Mouse (Mus musculus) macrophage (primary cell): ENCODE measurements around the gene Ppp1r14a. TPM values are rescaled to one million over a fixed set of nuclear protein-coding genes. Genes with fewer than 3 reads are reported as not detected.

Experiments used
- H3K27ac ChIP-seq: fragments of 350-480 bp; formaldehyde crosslinking; 2 replicates; pipeline ENCODE4 v1.9.0; 2021
- H3K36me3 ChIP-seq: fragments of 350-480 bp; formaldehyde crosslinking; 2 replicates; pipeline ENCODE4 v1.9.0; 2021; ENCODE audit errors: inconsistent target
- H3K4me3 ChIP-seq: fragments of 350-480 bp; formaldehyde crosslinking; 2 replicates; pipeline ENCODE4 v1.9.0; 2021; ENCODE audit errors: inconsistent target
- H3K79me2 ChIP-seq: fragments of 350-480 bp; formaldehyde crosslinking; 2 replicates; pipeline ENCODE4 v1.9.0; 2021; ENCODE audit errors: inconsistent target
- WGBS: methylation state at CpG from one replicate; pipeline ENCODE4 v1.1.7; 2026; ENCODE audit warnings: inconsistent platforms; ENCODE audit not compliant: missing documents; 5-methylcytosine and 5-hydroxymethylcytosine counted together
- polyA plus RNA-seq: library from polyadenylated mRNA; stranded (reverse); fragments of 250-400 nt; gene quantifications from 3 replicates; pipeline ENCODE4 v1.2.4, GENCODE M21; 2018; ENCODE audit warnings: inconsistent platforms
- total RNA-seq, 78 experiments: library from RNA; depleted of rRNA; stranded (reverse); fragments of 250-400 nt; gene quantifications; 1 replicate in 9 of 78; 2 replicates in 24 of 78; 3 replicates in 43 of 78; 4 replicates in 2 of 78; pipeline ENCODE4 v1.2.4; 2018; ENCODE audit warnings: inconsistent platforms in 56 of 78

Ppp1r14a gene
- total RNA-seq (2018; cell fraction: chromatin; rRNA removed), result not detected
- total RNA-seq (2018; cell fraction: cytosol; rRNA removed), result not detected
- not detected for total RNA-seq (2018; cell fraction: nucleus; rRNA removed)
- polyA plus RNA-seq, result not detected in 3 replicates

- Histone ChIP-seq H3K79me2 (no peaks in the 10 kb centered on the region), H3K27ac (no peak within 1 kb of the TSS), H3K4me3 (no peak within 1 kb of the TSS; the same call in 1 of the 2 replicates), H3K36me3 (no peaks in the 10 kb centered on the region)
- 5% methylated on average over 57 of the region's 59 CpGs for WGBS
Measured at GRCm38 (mm10) chr7:29288942-29289638, at the start of gene Ppp1r14a. TSS of gene Ppp1r14a (plus strand) at chr7:29289308.

GRCm38 (mm10) chr7:29244732-29245416 lies 44.2 kb upstream of the Ppp1r14a start:
- H3K79me2 ChIP-seq, result peaks cover 19% of the 10 kb centered on the region; the same call in 1 of the 2 replicates
- WGBS, result 96% methylated on average over 7 of the region's 7 CpGs
- peaks cover 9% of the 10 kb centered on the region; the same call in 1 of the 2 replicates for H3K36me3 ChIP-seq
- H3K27ac ChIP-seq, result no peak overlapping the region
- no peak overlapping the region for H3K4me3 ChIP-seq

- Histone ChIP-seq H3K36me3 (peaks cover 9% of the 10 kb centered on the region; the same call in 1 of the 2 replicates), H3K79me2 (peaks cover 9% of the 10 kb centered on the region; the same call in 1 of the 2 replicates), H3K4me3 (no peak overlapping the region), H3K27ac (no peak overlapping the region)
- 91% methylated on average over 5 of the region's 5 CpGs for WGBS
Measured at GRCm38 (mm10) chr7:29246015-29246414, 43.1 kb upstream of the Ppp1r14a start.

- Histone ChIP-seq H3K79me2 (peaks cover 3% of the 10 kb centered on the region; the same call in 1 of the 2 replicates), H3K27ac (no peak overlapping the region), H3K4me3 (no peak overlapping the region), H3K36me3 (peaks cover 9% of the 10 kb centered on the region; the same call in 1 of the 2 replicates)
- 91% methylated on average over 21 of the region's 21 CpGs for WGBS
Measured at GRCm38 (mm10) chr7:29246619-29247313, 42.3 kb upstream of the Ppp1r14a start.

- WGBS, result 29% methylated on average over 7 of the region's 16 CpGs
- no peak overlapping the region for H3K4me3 ChIP-seq
Measured at GRCm38 (mm10) chr7:29247314-29247700, 41.8 kb upstream of the Ppp1r14a start.

GRCm38 (mm10) chr7:29247706-29248105 lies 41.4 kb upstream of the Ppp1r14a start:
- Histone ChIP-seq H3K27ac (no peak overlapping the region), H3K79me2 (no peaks in the 10 kb centered on the region), H3K36me3 (peaks cover 9% of the 10 kb centered on the region; the same call in 1 of the 2 replicates), H3K4me3 (no peak overlapping the region)
- WGBS, result 52% methylated on average over 15 of the region's 19 CpGs

More at GRCm38 (mm10) chr7:29247314-29247700, 41.8 kb upstream of the Ppp1r14a start:
- H3K36me3 ChIP-seq, result peaks cover 9% of the 10 kb centered on the region; the same call in 1 of the 2 replicates
- no peaks in the 10 kb centered on the region; the same call in 1 of the 2 replicates for H3K79me2 ChIP-seq
- no peak overlapping the region for H3K27ac ChIP-seq

GRCm38 (mm10) chr7:29248261-29248841 lies 40.8 kb upstream of the Ppp1r14a start, which contains the start of gene 2200002D01Rik:
TSS of gene 2200002D01Rik (minus strand) at chr7:29248466.
- WGBS, result 50% methylated on average over 20 of the region's 20 CpGs
- Histone ChIP-seq H3K4me3 (no peak within 1 kb of the TSS), H3K27ac (no peak within 1 kb of the TSS), H3K79me2 (no peaks in the 10 kb centered on the region), H3K36me3 (peaks cover 9% of the 10 kb centered on the region; the same call in 1 of the 2 replicates)

GRCm38 (mm10) chr7:29251166-29251565 lies 37.9 kb upstream of the Ppp1r14a start:
- no peak overlapping the region for H3K27ac ChIP-seq

GRCm38 (mm10) chr7:29253842-29254241 lies 35.3 kb upstream of the Ppp1r14a start:
- no peak overlapping the region for H3K27ac ChIP-seq
- H3K79me2 ChIP-seq, result no peaks in the 10 kb centered on the region
- H3K36me3 ChIP-seq, result no peaks in the 10 kb centered on the region
- no peak overlapping the region for H3K4me3 ChIP-seq
- WGBS, result 29% methylated on average over 5 of the region's 5 CpGs

More at GRCm38 (mm10) chr7:29251166-29251565, 37.9 kb upstream of the Ppp1r14a start:
- H3K4me3 ChIP-seq, result no peak overlapping the region
- no peaks in the 10 kb centered on the region for H3K36me3 ChIP-seq
- 85% methylated on average over 3 of the region's 3 CpGs for WGBS
- H3K79me2 ChIP-seq, result no peaks in the 10 kb centered on the region

GRCm38 (mm10) chr7:29255875-29256274 lies 33.2 kb upstream of the Ppp1r14a start:
- H3K4me3 ChIP-seq, result no peak overlapping the region
- H3K79me2 ChIP-seq, result no peaks in the 10 kb centered on the region
- no peaks in the 10 kb centered on the region for H3K36me3 ChIP-seq
- no peak overlapping the region for H3K27ac ChIP-seq
- 92% methylated on average over 3 of the region's 4 CpGs for WGBS

GRCm38 (mm10) chr7:29257368-29257767 lies 31.7 kb upstream of the Ppp1r14a start:
- no peaks in the 10 kb centered on the region for H3K79me2 ChIP-seq
- no peak overlapping the region for H3K27ac ChIP-seq
- H3K36me3 ChIP-seq, result no peaks in the 10 kb centered on the region
- no peak overlapping the region for H3K4me3 ChIP-seq
- WGBS, result 100% methylated on average over 1 of the region's 1 CpGs

GRCm38 (mm10) chr7:29259781-29260730 lies 29.1 kb upstream of the Ppp1r14a start:
- Histone ChIP-seq H3K27ac (no peak overlapping the region), H3K36me3 (no peaks in the 10 kb centered on the region), H3K4me3 (no peak overlapping the region), H3K79me2 (no peaks in the 10 kb centered on the region)
- WGBS, result 88% methylated on average over 10 of the region's 10 CpGs

GRCm38 (mm10) chr7:29262151-29262550 lies 27.0 kb upstream of the Ppp1r14a start:
- no peaks in the 10 kb centered on the region for H3K36me3 ChIP-seq
- H3K4me3 ChIP-seq, result no peak overlapping the region
- no peaks in the 10 kb centered on the region for H3K79me2 ChIP-seq
- no peak overlapping the region for H3K27ac ChIP-seq
- 86% methylated on average over 6 of the region's 6 CpGs for WGBS
